Comparison of ENCODE assay signal across 8 mouse cellular contexts in genomic region chr4:129223421-129224281, GRCm38 (mm10). TPM values are rescaled to one million over a fixed set of nuclear protein-coding genes. Genes with fewer than 3 reads are reported as not detected.
DNase-seq lines count a peak whose midpoint lies in the region; ATAC-seq and TF ChIP-seq lines count a peak whose summit lies in the region.

No protein-coding gene starts in this region.

- DNase-seq in lung, adult 2 months = peak; percentile 3
- no peak for DNase-seq in lung, postnatal 36 days
- peak; percentile 42 for DNase-seq in forebrain, embryonic 10.5 days (ENCODE audit: extremely low spot score, low spot score)
- peak; percentile 66 for DNase-seq in limb, embryonic 10.5 days (ENCODE audit: low spot score)
- peak; percentile 47 for DNase-seq in retina, embryonic 14.5 days (ENCODE audit: low spot score)
- DNase-seq in urinary bladder, postnatal 10 days (ENCODE audit: low spot score) = no peak
- DNase-seq in spleen, adult 18-20 months = no peak

- ATAC-seq in activated CD4-positive, CD25-positive, alpha-beta regulatory T cell, adult 4 months = no peak

- peaks cover 69% of the 10 kb centered on the region for H3K36me3 ChIP-seq in forebrain, embryonic 10.5 days (replicated peaks)
- peaks cover 51% of the 10 kb centered on the region for H3K36me3 ChIP-seq in limb, embryonic 10.5 days

- H3K4me1 ChIP-seq in lung, adult 2 months (ENCODE audit: control insufficient read depth, insufficient read depth, low read length) = no peaks in the 10 kb centered on the region
- H3K4me1 ChIP-seq in forebrain, embryonic 10.5 days = peaks cover 65% of the 10 kb centered on the region
- peaks cover 73% of the 10 kb centered on the region for H3K4me1 ChIP-seq in limb, embryonic 10.5 days

- 66% methylated on average over 55 of the region's 55 CpGs for WGBS in lung, adult 2 months
- 31% methylated on average over 55 of the region's 55 CpGs for WGBS in forebrain, embryonic 10.5 days
- 29% methylated on average over 55 of the region's 55 CpGs for whole genome bisulfite sequencing in limb, embryonic 10.5 days

- no peak overlapping the region for H3K4me3 ChIP-seq in lung, adult 2 months (replicated peaks; ENCODE audit: extremely low read depth, low read depth, low read length)
- peak overlapping the region; percentile 45 for H3K4me3 ChIP-seq in forebrain, embryonic 10.5 days
- H3K4me3 ChIP-seq in limb, embryonic 10.5 days = peak overlapping the region; percentile 45

- H3K27ac ChIP-seq in forebrain, embryonic 10.5 days = peak overlapping the region; percentile 70
- H3K27ac ChIP-seq in limb, embryonic 10.5 days = peak overlapping the region; percentile 69

- no peak for TF ChIP-seq CTCF in lung, adult 2 months (IDR thresholded peaks at IDR 0.05; ENCODE audit: insufficient read depth, low read length)

- no peaks in the 10 kb centered on the region for H3K9me3 ChIP-seq in forebrain, embryonic 10.5 days
- H3K9me3 ChIP-seq in limb, embryonic 10.5 days (replicated peaks) = no peaks in the 10 kb centered on the region

- peaks cover 72% of the 10 kb centered on the region for H3K27me3 ChIP-seq in forebrain, embryonic 10.5 days (ENCODE audit: poor library complexity, severe bottlenecking)
- H3K27me3 ChIP-seq in limb, embryonic 10.5 days (ENCODE audit: low read depth, poor library complexity, severe bottlenecking) = peaks cover 75% of the 10 kb centered on the region

- TF ChIP-seq POLR2A in lung, adult 2 months (IDR thresholded peaks at IDR 0.05; ENCODE audit: borderline replicate concordance, extremely low read depth, low read depth, low read length) = no peak

RNA-seq across cellular contexts. Expression of gene Yars, which starts 34.1 kb away (rescaled TPM):
- polyA plus RNA-seq in lung, adult 2 months (2012; rRNA removed) = 9.0 and 15.4 TPM in 2 replicates
- polyA plus RNA-seq in forebrain, embryonic 10.5 days (2016; fragmentation: Nextera tagmentation; extraction: Ambion mirVana) = 109 and 120 TPM in 2 replicates
- 98.9 and 103 TPM in 2 replicates for polyA plus RNA-seq in limb, embryonic 10.5 days (2016; fragmentation: Nextera tagmentation; extraction: Ambion mirVana)
- polyA plus RNA-seq in activated CD4-positive, CD25-positive, alpha-beta regulatory T cell, adult 4 months (2017; shearing (Covaris generic)) = 10 to 100 TPM; 26.3 to 28.5 TPM

RNA-seq across cellular contexts. Expression of gene S100pbp, which starts 34.1 kb away (rescaled TPM):
- 8.5 and 10.5 TPM in 2 replicates for polyA plus RNA-seq in lung, adult 2 months (2012; rRNA removed)
- polyA plus RNA-seq in forebrain, embryonic 10.5 days (2016; fragmentation: Nextera tagmentation; extraction: Ambion mirVana) = 29.4 and 29.7 TPM in 2 replicates
- polyA plus RNA-seq in limb, embryonic 10.5 days (2016; fragmentation: Nextera tagmentation; extraction: Ambion mirVana) = 29.7 and 34.5 TPM in 2 replicates
- 10 to 100 TPM; 24.4 to 26.3 TPM for polyA plus RNA-seq in activated CD4-positive, CD25-positive, alpha-beta regulatory T cell, adult 4 months (2017; shearing (Covaris generic))

RNA-seq across cellular contexts. Expression of gene C77080, which starts 37.6 kb away (rescaled TPM):
- 47.1 and 50.1 TPM in 2 replicates for polyA plus RNA-seq in lung, adult 2 months (2012; rRNA removed)
- polyA plus RNA-seq in forebrain, embryonic 10.5 days (2016; fragmentation: Nextera tagmentation; extraction: Ambion mirVana) = 3.3 and 3.9 TPM in 2 replicates
- 4.0 and 4.1 TPM in 2 replicates for polyA plus RNA-seq in limb, embryonic 10.5 days (2016; fragmentation: Nextera tagmentation; extraction: Ambion mirVana)
- under 1 TPM; 0.20 TPM for polyA plus RNA-seq in activated CD4-positive, CD25-positive, alpha-beta regulatory T cell, adult 4 months (2017; shearing (Covaris generic))

Comparison
In these comparisons a context has a peak if more than half of its experiments do, and no peak if none do; other contexts are left out.
1. DNase-seq: peak in lung, adult 2 months (single experiment), forebrain, embryonic 10.5 days (single experiment), limb, embryonic 10.5 days (single experiment) and retina, embryonic 14.5 days (single experiment); none in lung, postnatal 36 days (single experiment), urinary bladder, postnatal 10 days (single experiment) and spleen, adult 18-20 months (0 of 2).